Comparison of ENCODE assay signal across 7 mouse cellular contexts in the genomic region with DNA sequence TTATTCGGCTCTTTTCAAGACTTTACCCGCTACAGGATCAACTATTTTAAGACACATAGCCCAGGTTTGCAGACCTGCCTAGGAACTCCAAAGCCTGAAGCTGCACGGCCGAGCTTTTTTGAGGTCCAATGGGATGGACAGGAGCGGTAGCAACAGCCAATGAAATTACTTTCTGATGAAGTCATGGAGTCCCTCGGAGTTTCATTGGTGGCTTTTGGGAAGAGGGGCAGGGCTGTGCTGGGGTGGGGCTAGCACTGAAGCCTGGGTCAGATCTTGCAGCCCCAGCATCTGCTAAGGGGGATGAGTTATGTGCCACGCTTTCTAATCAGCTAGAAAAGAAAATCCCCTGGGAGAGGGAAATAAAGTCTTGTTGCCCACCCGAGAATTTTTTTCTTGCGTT. TPM values are rescaled to one million over a fixed set of nuclear protein-coding genes. Genes with fewer than 3 reads are reported as not detected.
DNase-seq lines count a peak whose midpoint lies in the region; ATAC-seq and TF ChIP-seq lines count a peak whose summit lies in the region.

No protein-coding gene starts in this region.

- TF ChIP-seq CTCF in cortical plate, adult 2 months (IDR thresholded peaks at IDR 0.05; ENCODE audit: extremely low read depth, insufficient read depth, low read length) = no peak

- ATAC-seq in intestine, embryonic 14.5 days (replicated peaks; ENCODE audit: low FRiP score, low TSS enrichment, low read depth) = peak; percentile 90

- DNase-seq in adrenal gland, postnatal 10 days = peak; percentile 76
- DNase-seq in gastrocnemius, postnatal 25 days = peak; percentile 83
- peak; percentile 71 for DNase-seq in intestine, embryonic 14.5 days (ENCODE audit: low spot score)
- DNase-seq in left cerebral cortex, adult 9 months (ENCODE audit: low spot score in 2 of 2) = peak; percentile 78 to 89
- peak; percentile 79 to 81 for DNase-seq in right cerebral cortex, adult 2 months (ENCODE audit: low spot score in 2 of 2)

- H3K4me1 ChIP-seq in cortical plate, adult 2 months (ENCODE audit: control insufficient read depth, insufficient read depth, low read length) = peaks cover 5% of the 10 kb centered on the region
- H3K4me1 ChIP-seq in intestine, embryonic 14.5 days (replicated peaks; ENCODE audit: control insufficient read depth, insufficient read depth, low read length) = peaks cover 15% of the 10 kb centered on the region; the same call in 1 of the 2 replicates

- peak; percentile 73; the same call in 1 of the 2 replicates for TF ChIP-seq POLR2A in cortical plate, adult 2 months (IDR thresholded peaks at IDR 0.05; ENCODE audit: extremely low read depth, insufficient read depth, low read length)

- H3K36me3 ChIP-seq in intestine, embryonic 14.5 days (ENCODE audit: control insufficient read depth, insufficient read depth, low read length) = no peaks in the 10 kb centered on the region
- no peaks in the 10 kb centered on the region for H3K36me3 ChIP-seq in macrophage (ENCODE audit: inconsistent target)

- H3K4me3 ChIP-seq in cortical plate, adult 2 months (ENCODE audit: insufficient read depth, low read length) = no peak overlapping the region
- H3K4me3 ChIP-seq in intestine, embryonic 14.5 days (ENCODE audit: low read depth, low read length) = no peak overlapping the region
- H3K4me3 ChIP-seq in macrophage (ENCODE audit: inconsistent target) = no peak overlapping the region

- 0 out of 2 replicates have a peak overlapping the region, but pooled peaks have one; percentile 20 for H3K9ac ChIP-seq in intestine, embryonic 14.5 days (ENCODE audit: low read length)

- H3K27ac ChIP-seq in cortical plate, adult 2 months (ENCODE audit: insufficient read depth, low read length) = peak overlapping the region; percentile 2; the same call in 1 of the 2 replicates
- no peak overlapping the region for H3K27ac ChIP-seq in intestine, embryonic 14.5 days (ENCODE audit: low read depth)
- H3K27ac ChIP-seq in macrophage = peak overlapping the region; percentile 84

- H3K9me3 ChIP-seq in intestine, embryonic 14.5 days (ENCODE audit: control insufficient read depth, low read length) = no peaks in the 10 kb centered on the region

- 9% methylated on average over 9 of the region's 9 CpGs for WGBS in intestine, embryonic 14.5 days
- 54% methylated on average over 9 of the region's 9 CpGs for WGBS in macrophage (ENCODE audit: missing documents)

- no peaks in the 10 kb centered on the region for H3K27me3 ChIP-seq in intestine, embryonic 14.5 days (replicated peaks; ENCODE audit: control insufficient read depth, insufficient read depth, low read length)

- H3K79me2 ChIP-seq in macrophage (ENCODE audit: inconsistent target) = no peaks in the 10 kb centered on the region

- H3K4me2 ChIP-seq in intestine, embryonic 14.5 days (ENCODE audit: low read length) = peak overlapping the region; percentile 45

RNA-seq across cellular contexts. Expression of a gene that starts 7.1 kb away (rescaled TPM):
- total RNA-seq in adrenal gland, postnatal 10 days (2021) = 10 to 100 TPM; 63.4 to 85.3 TPM
- polyA plus RNA-seq in cortical plate, adult 2 months (2012; rRNA removed) = 221 and 228 TPM in 2 replicates
- total RNA-seq in gastrocnemius, postnatal 25 days (2021) = 100 to 1,000 TPM in 1 of 2 experiments, 10 to 100 TPM in 1; 98.3 to 136 TPM
- 5.9 TPM in 2 replicates for polyA plus RNA-seq in intestine, embryonic 14.5 days (2014; fragmentation: Nextera tagmentation; extraction: Ambion mirVana)
- total RNA-seq in macrophage (2018; cell fraction: chromatin; rRNA removed) = 100 to 1,000 TPM in 17 of 26 experiments, 10 to 100 TPM in 9; 75.1 to 195 (median 117) TPM
- 10 to 100 TPM; 21.3 to 44.4 (median 32.3) TPM for total RNA-seq in macrophage (2018; cell fraction: cytosol; rRNA removed)
- total RNA-seq in macrophage (2018; cell fraction: nucleus; rRNA removed) = 100 to 1,000 TPM in 5 of 26 experiments, 10 to 100 TPM in 21; 40.5 to 130 (median 63.7) TPM
- polyA plus RNA-seq in macrophage (2018) = 21.7 to 32.3 TPM (median 29.4 TPM) in 3 replicates
